Mouse (Mus musculus): ENCODE results near the gene Polr3b.

The Polr3b gene

GRCm38 (mm10) chr10:84621826-84622790 lies at the start of gene Polr3b:
Gene Polr3b, plus strand, starts transcription at chr10:84622292.
- TF ChIP-seq POU5F1 (IDR thresholded peaks at IDR 0.05; ENCODE audit: borderline replicate concordance, low read length) = peak; percentile 73; the same call in 1 of the 2 replicates
- no peak for TF ChIP-seq CTCF (conservative IDR thresholded peaks at IDR 0.05; ENCODE audit: low read length)
- no peak for TF ChIP-seq NANOG (IDR thresholded peaks at IDR 0.05; ENCODE audit: borderline replicate concordance, low read length)
- H3K4me1 ChIP-seq (replicated peaks; ENCODE audit: low read depth, low read length) = peaks cover 22% of the 10 kb centered on the region
- no peaks in the 10 kb centered on the region for H3K27me3 ChIP-seq (ENCODE audit: insufficient read depth, low read length)
- peaks cover 4% of the 10 kb centered on the region; the same call in 1 of the 2 replicates for H3K9me3 ChIP-seq (ENCODE audit: low read length)
- peaks cover 34% of the 10 kb centered on the region for H3K36me3 ChIP-seq (ENCODE audit: insufficient read depth, low read length)
- H3K4me3 ChIP-seq (replicated peaks; ENCODE audit: low read length) = peak within 1 kb of the TSS; percentile 88

GRCm38 (mm10) chr10:84573671-84574420 lies 48.2 kb upstream of the Polr3b start:
- no peaks in the 10 kb centered on the region for H3K36me3 ChIP-seq (ENCODE audit: insufficient read depth, low read length)
- H3K4me3 ChIP-seq (replicated peaks; ENCODE audit: low read length) = no peak overlapping the region
- H3K27me3 ChIP-seq (ENCODE audit: insufficient read depth, low read length) = peaks cover 14% of the 10 kb centered on the region; the same call in 1 of the 2 replicates
- H3K9me3 ChIP-seq (ENCODE audit: low read length) = peaks cover 7% of the 10 kb centered on the region
- peaks cover 25% of the 10 kb centered on the region for H3K4me1 ChIP-seq (replicated peaks; ENCODE audit: low read depth, low read length)
- TF ChIP-seq NANOG (IDR thresholded peaks at IDR 0.05; ENCODE audit: borderline replicate concordance, low read length) (no peak), POU5F1 (IDR thresholded peaks at IDR 0.05; ENCODE audit: borderline replicate concordance, low read length) (no peak), CTCF (conservative IDR thresholded peaks at IDR 0.05; ENCODE audit: low read length) (no peak)

- peak overlapping the region; percentile 99 for H3K4me3 ChIP-seq (replicated peaks; ENCODE audit: low read length)
- peaks cover 25% of the 10 kb centered on the region for H3K4me1 ChIP-seq (replicated peaks; ENCODE audit: low read depth, low read length)
- TF ChIP-seq NANOG (IDR thresholded peaks at IDR 0.05; ENCODE audit: borderline replicate concordance, low read length) = no peak
- no peak for TF ChIP-seq CTCF (conservative IDR thresholded peaks at IDR 0.05; ENCODE audit: low read length)
- no peak for TF ChIP-seq POU5F1 (IDR thresholded peaks at IDR 0.05; ENCODE audit: borderline replicate concordance, low read length)
- H3K9me3 ChIP-seq (ENCODE audit: low read length) = peaks cover 7% of the 10 kb centered on the region
- H3K36me3 ChIP-seq (ENCODE audit: insufficient read depth, low read length) = no peaks in the 10 kb centered on the region
- H3K27me3 ChIP-seq (ENCODE audit: insufficient read depth, low read length) = peaks cover 15% of the 10 kb centered on the region; the same call in 1 of the 2 replicates
Measured at GRCm38 (mm10) chr10:84576029-84576394, 46.1 kb upstream of the Polr3b start.

GRCm38 (mm10) chr10:84576395-84577070 lies 45.6 kb upstream of the Polr3b start, which contains the start of gene Tcp11l2:
Gene Tcp11l2, plus strand, starts transcription at chr10:84576626.
- Histone ChIP-seq H3K27me3 (ENCODE audit: insufficient read depth, low read length) (peaks cover 15% of the 10 kb centered on the region; the same call in 1 of the 2 replicates), H3K4me1 (replicated peaks; ENCODE audit: low read depth, low read length) (peaks cover 25% of the 10 kb centered on the region), H3K9me3 (ENCODE audit: low read length) (peaks cover 7% of the 10 kb centered on the region), H3K36me3 (ENCODE audit: insufficient read depth, low read length) (no peaks in the 10 kb centered on the region), H3K4me3 (replicated peaks; ENCODE audit: low read length) (peak within 1 kb of the TSS; percentile 99)
- no peak for TF ChIP-seq CTCF (conservative IDR thresholded peaks at IDR 0.05; ENCODE audit: low read length)
- no peak for TF ChIP-seq NANOG (IDR thresholded peaks at IDR 0.05; ENCODE audit: borderline replicate concordance, low read length)
- TF ChIP-seq POU5F1 (IDR thresholded peaks at IDR 0.05; ENCODE audit: borderline replicate concordance, low read length) = no peak

- TF ChIP-seq POU5F1 (IDR thresholded peaks at IDR 0.05; ENCODE audit: borderline replicate concordance, low read length) (no peak), NANOG (IDR thresholded peaks at IDR 0.05; ENCODE audit: borderline replicate concordance, low read length) (no peak), CTCF (conservative IDR thresholded peaks at IDR 0.05; ENCODE audit: low read length) (no peak)
- peaks cover 2% of the 10 kb centered on the region for H3K9me3 ChIP-seq (ENCODE audit: low read length)
- H3K36me3 ChIP-seq (ENCODE audit: insufficient read depth, low read length) = no peaks in the 10 kb centered on the region
- H3K4me1 ChIP-seq (replicated peaks; ENCODE audit: low read depth, low read length) = peaks cover 25% of the 10 kb centered on the region
- H3K4me3 ChIP-seq (replicated peaks; ENCODE audit: low read length) = peak overlapping the region; percentile 99
- H3K27me3 ChIP-seq (ENCODE audit: insufficient read depth, low read length) = peaks cover 15% of the 10 kb centered on the region; the same call in 1 of the 2 replicates
Measured at GRCm38 (mm10) chr10:84577071-84577727, 44.9 kb upstream of the Polr3b start.

GRCm38 (mm10) chr10:84578738-84579137 lies 43.4 kb upstream of the Polr3b start:
- peaks cover 15% of the 10 kb centered on the region; the same call in 1 of the 2 replicates for H3K27me3 ChIP-seq (ENCODE audit: insufficient read depth, low read length)
- H3K4me3 ChIP-seq (replicated peaks; ENCODE audit: low read length) = no peak overlapping the region
- no peaks in the 10 kb centered on the region for H3K9me3 ChIP-seq (ENCODE audit: low read length)
- peaks cover 25% of the 10 kb centered on the region for H3K4me1 ChIP-seq (replicated peaks; ENCODE audit: low read depth, low read length)
- TF ChIP-seq NANOG (IDR thresholded peaks at IDR 0.05; ENCODE audit: borderline replicate concordance, low read length) (no peak), CTCF (conservative IDR thresholded peaks at IDR 0.05; ENCODE audit: low read length) (no peak), POU5F1 (IDR thresholded peaks at IDR 0.05; ENCODE audit: borderline replicate concordance, low read length) (no peak)
- H3K36me3 ChIP-seq (ENCODE audit: insufficient read depth, low read length) = no peaks in the 10 kb centered on the region

GRCm38 (mm10) chr10:84579527-84579926 lies 42.6 kb upstream of the Polr3b start:
- TF ChIP-seq POU5F1 (IDR thresholded peaks at IDR 0.05; ENCODE audit: borderline replicate concordance, low read length) (no peak), NANOG (IDR thresholded peaks at IDR 0.05; ENCODE audit: borderline replicate concordance, low read length) (no peak), CTCF (conservative IDR thresholded peaks at IDR 0.05; ENCODE audit: low read length) (no peak)
- Histone ChIP-seq H3K4me1 (replicated peaks; ENCODE audit: low read depth, low read length) (peaks cover 25% of the 10 kb centered on the region), H3K27me3 (ENCODE audit: insufficient read depth, low read length) (peaks cover 15% of the 10 kb centered on the region; the same call in 1 of the 2 replicates), H3K4me3 (replicated peaks; ENCODE audit: low read length) (no peak overlapping the region), H3K9me3 (ENCODE audit: low read length) (no peaks in the 10 kb centered on the region), H3K36me3 (ENCODE audit: insufficient read depth, low read length) (no peaks in the 10 kb centered on the region)
